Mouse (Mus musculus) testis, postnatal 14 days (tissue): Measurements from ENCODE around the gene Nabp2.

ENCODE experiments used
- DNase-seq: peaks from one replicate; pipeline ENCODE4 v3.0.0; 2021; ENCODE audit warnings: low spot score

The Nabp2 gene

GRCm38 (mm10) chr10:128358796-128359195 lies 52.5 kb downstream of the Nabp2 start:
- no peak for DNase-seq
